Mouse (Mus musculus) lung, adult 2 months (tissue): ENCODE data around the gene Mum1. TPM values are rescaled to one million over a fixed set of nuclear protein-coding genes. Genes with fewer than 3 reads are reported as not detected.
"Not testable (repeated sequence)": the region's sequence is repeated elsewhere in the genome, so short reads cannot be mapped to it uniquely, and the experiment has no call there.

ENCODE experiments used
- DNase-seq: peaks from one replicate; pipeline ENCODE4 v3.0.0; 2022
- H3K4me1 ChIP-seq: fragments of 200-500 bp; 2 replicates; pipeline ENCODE4 v1.6.1; 2011; ENCODE audit warnings: low read length; ENCODE audit not compliant: control insufficient read depth, insufficient read depth
- H3K4me3 ChIP-seq: fragments of 200-500 bp; replicated peaks from 2 replicates; pipeline ENCODE3; 2011; ENCODE audit warnings: low read depth, mild to moderate bottlenecking, control low read depth, low read length; ENCODE audit errors: extremely low read depth
- CTCF ChIP-seq: fragments of 200-500 bp; IDR thresholded peaks from 2 replicates; pipeline ENCODE4 v1.5.1; 2011; ENCODE audit warnings: mild to moderate bottlenecking, low read length, control low read depth; ENCODE audit not compliant: insufficient read depth
- POLR2A ChIP-seq: fragments of 200-500 bp; IDR thresholded peaks from 2 replicates; pipeline ENCODE4 v1.6.1; 2011; ENCODE audit warnings: low read depth, mild to moderate bottlenecking, control low read depth, low read length, borderline replicate concordance; ENCODE audit errors: extremely low read depth
- WGBS: fragments of 180-500 bp; shearing (Covaris S2); methylation state at CpG from one replicate; pipeline ENCODE4 v1.1.7; 2018; 5-methylcytosine and 5-hydroxymethylcytosine counted together
- polyA plus RNA-seq: library from polyadenylated mRNA; depleted of rRNA; stranded (reverse); fragments of >200 nt; gene quantifications from 2 replicates; pipeline ENCODE4 v1.2.3, GENCODE M21; 2012

The Mum1 gene
- polyA plus RNA-seq, 1 experiment = 39.6 TPM

DNA sequence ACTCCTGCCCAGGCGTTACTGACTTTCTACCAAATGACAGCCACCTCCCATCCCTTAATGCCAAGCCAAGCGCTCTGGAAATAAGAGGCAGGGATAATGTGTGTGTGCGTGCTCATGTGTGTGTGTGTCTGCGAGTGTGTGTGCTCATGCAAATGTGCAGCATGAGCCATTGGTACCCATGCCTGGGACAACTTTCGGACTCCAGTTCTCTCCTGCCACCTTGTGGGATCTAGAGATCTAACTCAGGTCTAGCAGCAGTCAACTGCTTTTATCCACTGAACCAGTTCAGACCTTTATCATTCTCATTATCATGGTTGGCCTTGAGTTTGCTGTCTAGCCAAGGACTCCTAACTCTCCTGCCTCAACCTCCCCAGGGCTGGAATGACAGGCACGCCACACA, 21.6 kb downstream of the Mum1 start:
- TF ChIP-seq CTCF (peak; percentile 24; the same call in 1 of the 2 replicates), POLR2A (no peak)
- Histone ChIP-seq H3K4me1 (peaks cover 4% of the 10 kb centered on the region), H3K4me3 (no peak overlapping the region)
- 56% methylated on average over 6 of the region's 6 CpGs for WGBS
- DNase-seq = no peak

DNA sequence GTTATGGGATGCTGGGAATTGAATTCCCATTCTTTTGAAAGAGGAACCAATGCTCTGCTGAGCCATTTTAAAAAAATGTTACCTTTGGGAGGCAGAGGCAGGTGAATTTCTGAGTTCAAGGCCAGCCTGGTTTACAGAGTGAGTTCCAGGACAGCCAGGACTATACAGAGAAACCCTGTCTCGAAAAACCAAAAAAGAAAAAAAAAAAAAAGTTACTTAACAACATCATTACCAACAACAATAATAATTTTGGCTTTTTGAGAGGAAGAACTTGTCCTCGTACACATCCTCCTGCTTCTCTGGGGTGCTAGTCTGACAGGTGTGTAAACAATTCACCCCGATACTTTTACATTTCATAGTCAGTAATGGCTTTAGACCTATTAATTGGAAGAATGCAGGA, 22.2 kb downstream of the Mum1 start:
- 15% methylated on average over 3 of the region's 3 CpGs for WGBS
- not testable (repeated sequence) for H3K4me1 ChIP-seq, DNase-seq
- peak overlapping the region; percentile 87 for H3K4me3 ChIP-seq

DNA sequence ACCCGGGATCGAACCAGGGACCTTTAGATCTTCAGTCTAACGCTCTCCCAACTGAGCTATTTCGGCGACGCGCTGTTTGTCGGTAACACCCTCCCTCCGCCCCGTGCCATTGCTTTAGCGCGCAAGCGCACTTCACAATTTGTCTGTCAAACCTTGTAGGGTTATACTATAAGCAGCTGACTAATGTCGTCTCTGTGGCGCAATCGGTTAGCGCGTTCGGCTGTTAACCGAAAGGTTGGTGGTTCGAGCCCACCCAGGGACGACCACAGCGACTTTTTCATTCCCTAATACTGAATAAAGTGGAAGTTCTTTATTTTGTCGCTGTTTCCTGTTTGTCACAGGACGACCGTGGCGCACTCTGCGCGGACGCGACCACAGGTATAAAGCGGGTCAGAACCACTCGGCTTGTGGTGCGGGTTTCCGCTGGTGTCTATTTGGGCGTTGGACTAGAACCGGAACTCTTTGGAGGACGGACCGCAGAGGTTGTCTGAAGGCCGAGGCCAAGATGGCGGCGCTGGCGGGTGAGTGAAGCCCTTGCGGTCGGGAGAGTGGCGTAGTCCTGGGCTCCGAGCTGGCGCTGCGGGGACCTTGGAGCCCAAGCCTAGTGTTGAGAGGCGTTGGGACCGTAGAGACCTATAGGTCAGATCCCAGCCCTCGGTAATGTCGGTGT, 22.9 kb downstream of the Mum1 start, which contains the start of gene Ndufs7:
Gene Ndufs7, plus strand, starts transcription at position 151 of the 670 bp plus-strand sequence.
- peak within 1 kb of the TSS; percentile 87 for H3K4me3 ChIP-seq
- DNase-seq = peak; percentile 95
- TF ChIP-seq POLR2A = peak; percentile 93
- TF ChIP-seq CTCF = no peak
- WGBS = under 1% methylated on average over 53 of the region's 53 CpGs
- H3K4me1 ChIP-seq = peaks cover 4% of the 10 kb centered on the region

DNA sequence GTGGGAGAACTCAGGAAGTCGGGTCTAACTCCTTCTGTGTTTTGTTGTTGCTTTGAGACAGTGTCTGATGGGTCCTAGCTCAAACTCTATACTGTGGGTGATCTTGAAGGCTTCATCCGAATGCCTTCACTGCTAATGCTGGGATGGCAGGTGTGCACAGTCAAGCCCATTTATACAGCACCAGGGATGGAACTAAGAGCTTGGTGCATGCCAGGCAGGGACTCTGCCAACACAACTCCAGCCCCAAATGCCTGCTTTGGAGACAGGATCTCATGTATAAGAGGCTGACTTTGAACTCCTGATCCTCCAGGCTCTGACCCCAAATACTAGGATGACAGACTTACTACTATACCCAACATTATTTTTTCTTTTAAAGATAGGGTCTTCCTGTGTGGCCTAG, 23.8 kb downstream of the Mum1 start:
- no peak for DNase-seq
- peaks cover 4% of the 10 kb centered on the region for H3K4me1 ChIP-seq
- TF ChIP-seq CTCF = no peak
- TF ChIP-seq POLR2A = no peak
- WGBS = 29% methylated on average over 2 of the region's 2 CpGs
- peak overlapping the region; percentile 87 for H3K4me3 ChIP-seq

DNA sequence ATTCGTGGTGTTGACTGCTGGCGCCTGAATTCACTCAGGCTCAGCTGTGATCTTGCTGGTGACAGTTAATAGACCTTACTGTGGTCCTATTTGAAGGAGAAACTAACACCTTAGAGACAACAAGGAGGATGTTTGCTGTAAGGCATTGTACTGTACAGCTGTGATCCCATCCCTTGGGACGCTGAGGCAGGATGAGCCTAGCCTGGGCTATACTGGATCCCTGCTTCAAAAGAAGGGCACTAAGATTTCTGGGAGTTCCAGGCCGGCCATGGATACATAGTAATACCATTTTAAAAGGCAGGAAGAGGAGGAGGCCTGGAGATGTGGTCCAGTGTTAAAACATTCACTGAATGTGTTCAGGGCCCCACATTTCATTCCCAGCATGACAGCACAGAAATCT, 24.3 kb downstream of the Mum1 start:
- DNase-seq = no peak
- peaks cover 4% of the 10 kb centered on the region for H3K4me1 ChIP-seq
- TF ChIP-seq POLR2A (no peak), CTCF (no peak)
- H3K4me3 ChIP-seq = no peak overlapping the region
- 80% methylated on average over 4 of the region's 4 CpGs for WGBS

DNA sequence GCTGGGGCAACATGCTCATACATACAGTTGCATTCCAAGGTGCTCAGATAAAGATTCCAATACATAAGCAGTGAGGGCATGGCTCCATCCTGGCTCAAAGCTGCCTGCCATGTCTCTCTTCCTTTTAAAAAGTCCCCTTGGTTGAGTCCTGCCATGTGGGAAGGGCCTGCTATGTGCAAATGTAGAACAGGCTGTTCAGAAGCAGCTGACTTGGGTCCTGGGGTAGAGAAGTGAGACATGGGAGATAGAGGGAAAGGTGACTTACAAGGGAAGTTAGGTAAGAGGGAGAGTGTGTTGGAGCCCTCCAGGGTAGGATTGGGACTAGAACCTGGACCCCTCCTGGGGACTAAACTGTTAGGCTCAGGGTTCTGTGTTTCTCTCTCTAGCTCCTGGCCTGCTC, 25.8 kb downstream of the Mum1 start:
- no peak for TF ChIP-seq POLR2A
- no peak for TF ChIP-seq CTCF
- no peak overlapping the region for H3K4me3 ChIP-seq
- H3K4me1 ChIP-seq = peaks cover 4% of the 10 kb centered on the region
- no peak for DNase-seq

DNA sequence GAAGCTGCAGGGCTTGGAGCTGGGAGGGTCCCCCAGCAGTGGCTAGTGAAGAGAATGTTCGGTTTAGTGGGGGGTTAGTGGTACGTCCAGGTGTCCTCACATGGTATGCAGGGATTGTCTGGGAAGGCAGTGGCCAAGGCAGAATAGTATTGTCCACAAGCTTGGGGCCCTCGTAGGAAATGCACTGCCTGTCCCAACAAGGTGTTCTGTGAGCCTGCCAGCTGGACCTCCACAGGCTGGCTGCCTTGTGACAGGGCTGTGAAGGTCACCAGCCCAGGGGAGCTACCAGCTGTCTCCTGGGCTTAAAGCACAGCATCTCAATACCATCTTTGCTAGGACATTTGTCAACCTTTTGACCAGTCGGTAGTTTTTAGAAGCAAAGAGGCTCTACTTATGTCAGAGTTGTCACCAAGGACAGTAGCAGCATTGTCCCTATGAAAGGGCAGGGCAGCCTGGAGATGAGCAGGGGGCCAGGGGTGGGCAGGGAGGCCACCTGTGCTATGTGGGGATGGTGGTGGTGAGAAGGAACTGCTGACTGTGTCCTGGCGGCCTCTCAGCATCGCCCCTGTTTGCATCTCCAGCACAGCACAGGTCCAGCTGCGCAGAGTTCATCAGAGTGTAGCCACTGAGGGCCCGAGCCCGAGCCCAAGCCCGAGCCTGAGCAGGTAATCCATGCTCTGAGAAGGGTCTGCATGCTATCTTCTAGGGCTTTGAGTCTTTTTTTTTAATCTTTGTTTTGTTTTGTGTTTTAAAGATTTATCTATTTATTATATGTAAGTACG, 26.4 kb downstream of the Mum1 start:
- no peak for TF ChIP-seq CTCF
- TF ChIP-seq POLR2A = no peak
- DNase-seq = no peak
- 91% methylated on average over 11 of the region's 11 CpGs for WGBS
- Histone ChIP-seq H3K4me3 (no peak overlapping the region), H3K4me1 (peaks cover 4% of the 10 kb centered on the region)

DNA sequence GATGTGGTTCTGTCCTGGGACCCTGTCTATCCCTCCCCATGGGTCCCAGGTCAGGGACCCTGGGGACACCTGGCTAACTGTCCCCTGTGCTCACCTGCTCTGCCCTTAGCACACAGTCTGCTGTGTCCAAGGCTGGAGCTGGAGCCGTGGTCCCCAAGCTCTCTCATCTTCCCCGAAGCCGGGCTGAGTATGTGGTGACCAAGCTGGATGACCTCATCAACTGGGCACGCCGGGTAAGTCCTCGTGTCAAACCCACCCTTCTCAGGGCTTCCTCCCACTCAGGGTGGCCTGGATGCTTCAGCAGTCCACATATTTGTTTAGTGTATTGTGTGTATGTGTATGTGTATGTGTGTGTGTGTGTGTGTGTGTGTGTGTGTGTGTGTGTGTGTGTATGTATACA, 27.3 kb downstream of the Mum1 start:
- peaks cover 4% of the 10 kb centered on the region for H3K4me1 ChIP-seq
- DNase-seq = no peak
- 65% methylated on average over 6 of the region's 6 CpGs for WGBS
- H3K4me3 ChIP-seq = no peak overlapping the region
- no peak for TF ChIP-seq POLR2A
- TF ChIP-seq CTCF = no peak

DNA sequence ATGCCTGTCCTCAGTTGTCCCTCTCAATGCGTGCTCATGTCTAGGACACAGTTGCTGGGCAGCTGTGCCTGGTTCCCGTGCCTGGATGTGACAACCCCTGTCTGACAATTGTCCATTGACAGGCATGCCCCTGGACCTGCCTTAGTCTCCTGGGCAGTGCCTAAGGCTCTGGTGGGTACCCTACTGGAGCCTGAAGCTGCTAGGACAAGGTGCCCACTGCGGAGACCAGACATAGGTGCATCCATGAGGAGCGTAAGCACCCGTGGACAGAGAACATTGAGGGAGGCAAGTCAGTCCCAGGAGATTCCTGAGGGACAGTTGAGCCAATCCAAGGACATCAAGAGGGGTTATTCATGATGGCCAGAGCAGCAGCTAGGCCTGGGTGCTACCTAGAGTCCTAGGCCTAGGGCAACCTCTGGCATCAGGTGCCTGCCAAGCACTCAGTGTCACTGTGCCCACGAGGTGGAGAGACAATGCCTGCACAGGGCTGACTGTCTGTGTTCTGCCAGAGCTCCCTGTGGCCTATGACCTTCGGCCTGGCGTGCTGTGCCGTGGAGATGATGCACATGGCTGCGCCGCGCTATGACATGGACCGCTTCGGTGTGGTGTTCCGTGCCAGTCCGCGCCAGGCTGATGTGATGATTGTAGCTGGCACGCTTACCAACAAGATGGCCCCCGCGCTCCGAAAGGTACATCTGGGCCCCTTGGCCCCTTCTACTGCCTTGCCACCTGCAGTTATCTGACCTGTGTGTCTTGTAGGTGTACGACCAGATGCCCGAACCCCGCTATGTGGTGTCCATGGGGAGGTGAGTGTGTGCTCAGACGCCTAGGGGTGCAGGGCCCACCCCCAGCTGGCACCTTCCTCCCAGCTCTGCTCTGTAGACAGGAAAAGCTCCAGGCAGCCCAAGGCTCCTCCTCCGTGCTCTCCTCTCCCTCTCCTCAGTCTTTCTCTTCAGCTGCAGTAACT, 28.4 kb downstream of the Mum1 start:
- Histone ChIP-seq H3K4me1 (peaks cover 4% of the 10 kb centered on the region), H3K4me3 (no peak overlapping the region)
- TF ChIP-seq POLR2A (no peak), CTCF (no peak)
- WGBS = 93% methylated on average over 26 of the region's 26 CpGs
- DNase-seq = no peak
